Mouse (Mus musculus): ENCODE measurements around the gene Arhgef28. TPM values are rescaled to one million over a fixed set of nuclear protein-coding genes. Genes with fewer than 3 reads are reported as not detected.

Gene Arhgef28
- total RNA-seq, 4 experiments from 2014 or later: 76.5 to 97.9 (median 94.2) TPM

DNA sequence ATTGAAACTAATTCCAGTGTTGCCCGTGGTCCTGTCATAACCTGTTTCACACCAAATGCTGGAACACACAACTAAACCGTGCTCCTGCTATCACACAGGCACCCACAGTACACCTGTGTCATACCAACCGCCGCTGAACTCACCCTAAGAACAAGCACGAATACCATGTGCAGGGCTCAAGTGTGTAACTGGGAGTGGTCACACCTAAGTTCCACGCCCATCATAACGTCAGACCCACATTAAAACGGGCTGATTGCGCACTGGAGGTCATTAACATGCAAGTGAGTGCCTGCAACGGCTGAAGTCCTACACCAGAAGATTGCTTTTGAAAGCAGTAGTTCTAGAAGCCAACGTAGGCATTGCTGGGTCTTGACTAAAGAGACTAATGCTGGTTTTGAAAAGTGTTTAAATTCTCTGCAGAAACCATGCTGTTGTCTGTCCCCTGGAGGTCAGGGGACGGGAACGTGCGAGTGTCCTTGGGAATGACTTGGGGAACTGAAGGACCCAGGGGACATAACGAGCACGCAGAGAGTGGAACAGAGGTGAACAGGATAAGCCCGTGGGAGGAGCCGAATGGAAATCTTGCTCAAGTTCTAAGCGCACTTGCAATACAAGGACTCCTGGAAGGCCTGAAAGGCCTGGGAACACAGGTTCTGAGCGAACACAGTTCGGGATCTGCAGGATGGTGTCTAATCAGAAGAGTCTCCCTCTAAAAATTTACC, 22.9 kb downstream of the Arhgef28 start:
- no peak for DNase-seq (ENCODE audit: low spot score in 2 of 2)

DNA sequence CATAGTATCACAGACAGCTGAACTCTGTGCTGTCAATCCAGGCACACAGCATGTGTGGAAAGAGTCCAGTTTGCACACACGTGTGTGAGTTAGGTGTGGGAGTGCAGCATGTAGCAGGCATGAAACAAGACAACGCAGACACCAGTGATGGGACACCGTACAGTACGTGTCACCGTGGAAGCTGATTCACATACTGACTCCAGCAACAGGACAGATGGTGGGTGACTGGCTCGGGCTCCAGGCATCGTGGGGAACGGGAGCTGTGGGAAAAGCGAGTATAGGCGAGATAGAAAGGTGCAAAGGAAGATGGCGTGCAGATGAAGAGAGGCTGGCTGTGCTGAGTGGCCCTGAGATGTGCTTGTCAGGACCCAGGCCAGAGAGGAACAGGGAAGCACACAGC, 23.9 kb downstream of the Arhgef28 start:
- DNase-seq (ENCODE audit: low spot score in 2 of 2): peak in 1 of 2 experiments; percentile 49

DNA sequence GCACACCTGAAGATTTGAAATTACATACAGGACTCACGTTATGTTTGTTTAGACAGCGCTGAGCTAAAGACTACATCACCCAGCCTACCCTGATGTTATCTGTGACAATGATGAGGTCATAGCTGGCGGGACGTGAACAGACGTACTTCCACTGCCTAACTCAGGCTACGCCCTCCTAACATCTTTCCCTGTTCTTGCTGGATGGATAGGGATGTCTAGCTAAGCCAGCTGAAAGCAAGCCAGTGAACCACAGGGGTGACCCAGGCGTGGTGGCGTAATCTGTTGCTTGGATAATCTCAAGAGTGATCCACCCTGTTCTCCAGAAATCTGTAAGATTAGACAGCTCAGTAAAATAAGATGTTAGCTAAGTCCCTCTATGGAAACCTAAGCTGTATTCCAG, 25.6 kb downstream of the Arhgef28 start:
- no peak for DNase-seq (ENCODE audit: low spot score in 2 of 2)

DNA sequence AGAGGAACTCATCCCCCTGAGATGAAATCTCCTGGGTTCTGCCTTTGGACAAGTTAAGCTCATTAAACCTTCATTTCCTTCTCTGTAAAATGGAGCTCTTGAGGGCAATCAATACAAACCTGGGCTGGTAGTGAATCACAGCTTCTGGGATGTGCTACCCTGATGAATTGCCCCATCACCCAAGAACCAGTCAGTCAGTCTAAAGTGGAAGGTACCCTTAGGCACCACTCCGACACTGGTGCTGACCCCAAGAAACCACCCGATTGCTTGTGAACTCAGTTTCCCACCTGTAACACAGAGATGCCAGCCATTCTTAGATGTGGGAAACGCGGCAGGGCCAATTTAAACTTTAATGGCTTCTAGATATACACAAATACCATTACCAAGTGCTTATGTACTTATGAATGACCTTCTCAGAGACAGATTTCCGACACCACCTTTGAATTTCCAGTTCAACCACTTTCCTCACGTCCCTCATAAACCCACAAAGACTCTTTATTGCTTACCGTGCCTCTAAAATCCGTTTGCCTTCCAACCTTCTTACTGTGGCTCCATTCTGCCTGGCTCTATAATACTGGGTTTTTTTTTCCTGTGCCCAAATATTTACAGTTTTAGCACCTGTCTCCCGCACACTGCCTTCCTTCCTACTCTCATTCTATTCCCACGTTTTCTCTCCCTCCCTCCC, 30.8 kb downstream of the Arhgef28 start:
- no peak for DNase-seq (ENCODE audit: low spot score in 2 of 2)

DNA sequence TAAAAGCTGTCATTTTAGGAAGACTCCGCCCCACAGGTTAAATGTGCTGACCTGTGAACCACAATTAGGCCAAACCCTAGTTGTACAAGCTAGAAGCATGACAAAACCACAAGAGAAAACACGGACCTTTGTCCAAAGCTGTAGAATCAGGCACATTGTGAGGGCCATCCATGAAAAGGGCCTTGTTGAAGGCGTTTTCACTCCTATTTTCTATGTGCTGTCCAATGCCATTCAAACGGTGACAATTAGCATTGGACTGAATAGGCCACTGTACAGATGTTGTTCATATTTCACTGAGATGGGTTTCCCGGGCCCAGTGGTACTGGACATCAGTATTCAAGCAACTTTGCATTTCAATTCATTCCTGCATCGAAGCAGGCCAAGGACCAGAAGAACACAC, 33.2 kb downstream of the Arhgef28 start:
- no peak for DNase-seq (ENCODE audit: low spot score in 2 of 2)

DNA sequence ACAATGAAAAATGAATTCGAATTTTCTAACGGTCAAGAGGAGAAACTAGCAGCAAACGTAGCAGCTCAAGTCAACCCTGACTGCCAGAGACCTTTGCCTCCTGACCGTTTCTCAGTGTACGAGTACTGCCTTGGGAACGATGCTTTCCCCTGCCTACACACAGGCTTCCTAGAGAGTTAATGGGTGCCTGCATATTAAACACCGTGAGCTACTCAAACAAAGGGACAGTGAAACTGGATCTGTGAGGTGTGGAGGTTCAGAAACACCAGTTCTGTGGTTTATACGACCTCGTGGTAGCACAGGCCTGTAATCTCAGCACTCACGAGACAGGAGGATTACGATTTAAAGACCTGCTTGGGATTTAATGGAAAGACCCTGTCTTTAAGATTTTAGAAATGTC, 33.9 kb downstream of the Arhgef28 start:
- DNase-seq (ENCODE audit: low spot score in 2 of 2): no peak

DNA sequence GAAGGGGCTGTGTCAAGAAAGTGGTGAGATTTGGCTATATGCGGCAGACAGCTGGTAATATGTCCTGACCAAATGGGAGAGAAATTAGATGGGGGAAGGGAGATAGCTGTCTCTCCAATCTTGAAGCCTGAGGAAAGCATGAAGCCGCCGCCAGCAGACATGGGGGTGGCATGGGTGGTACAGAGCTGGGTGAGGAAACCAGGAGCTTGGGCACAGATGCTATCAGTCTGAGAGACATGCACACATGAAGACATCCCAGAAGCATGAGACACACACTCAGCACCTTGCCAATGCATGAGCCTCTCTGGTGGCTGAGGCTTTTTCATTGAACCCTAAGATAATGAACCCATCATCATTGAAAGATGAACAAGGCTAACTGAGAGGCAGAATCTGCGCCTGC, 34.5 kb downstream of the Arhgef28 start:
- peak; percentile 77 to 80 for DNase-seq (ENCODE audit: low spot score in 2 of 2)

DNA sequence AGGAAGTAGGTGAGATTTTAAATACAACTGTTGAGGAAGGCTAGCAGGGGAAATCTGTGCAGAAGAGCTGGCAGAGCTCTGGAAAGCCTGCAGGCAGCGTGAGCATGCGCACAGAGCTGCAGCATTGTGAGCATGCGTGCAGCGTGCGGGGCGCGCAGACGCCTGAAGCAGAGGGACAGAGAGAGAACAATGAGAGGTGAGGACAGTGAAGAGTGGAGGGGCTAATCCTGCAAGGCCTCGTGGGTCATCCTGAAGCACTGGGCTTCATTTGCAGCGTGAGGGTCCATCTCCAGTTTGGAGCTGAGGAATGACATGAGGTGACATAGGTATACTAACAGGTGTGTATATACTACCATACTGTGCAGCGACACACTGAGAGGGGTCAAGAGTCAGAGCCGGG, 35.0 kb downstream of the Arhgef28 start:
- peak; percentile 78 to 83 for DNase-seq (ENCODE audit: low spot score in 2 of 2)

DNA sequence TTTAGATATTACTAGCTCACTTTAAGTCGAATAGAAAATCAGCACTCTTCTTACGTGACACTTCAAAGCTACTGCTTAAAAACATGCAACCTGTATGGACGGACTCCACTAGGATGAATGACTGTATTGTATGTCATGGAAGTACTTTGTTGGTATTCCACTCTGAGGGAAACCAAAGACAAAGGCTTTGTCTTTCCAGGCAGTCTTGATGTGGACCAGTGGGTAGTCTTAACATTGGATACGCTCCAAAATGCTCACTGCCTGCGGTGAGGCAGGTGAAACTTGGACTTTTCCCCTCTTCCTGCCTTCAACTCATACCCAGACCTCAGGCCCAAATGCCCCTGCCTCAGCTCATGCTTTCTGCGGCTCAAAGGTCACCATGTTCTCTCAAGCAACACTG, 41.4 kb downstream of the Arhgef28 start:
- DNase-seq (ENCODE audit: low spot score in 2 of 2): no peak

DNA sequence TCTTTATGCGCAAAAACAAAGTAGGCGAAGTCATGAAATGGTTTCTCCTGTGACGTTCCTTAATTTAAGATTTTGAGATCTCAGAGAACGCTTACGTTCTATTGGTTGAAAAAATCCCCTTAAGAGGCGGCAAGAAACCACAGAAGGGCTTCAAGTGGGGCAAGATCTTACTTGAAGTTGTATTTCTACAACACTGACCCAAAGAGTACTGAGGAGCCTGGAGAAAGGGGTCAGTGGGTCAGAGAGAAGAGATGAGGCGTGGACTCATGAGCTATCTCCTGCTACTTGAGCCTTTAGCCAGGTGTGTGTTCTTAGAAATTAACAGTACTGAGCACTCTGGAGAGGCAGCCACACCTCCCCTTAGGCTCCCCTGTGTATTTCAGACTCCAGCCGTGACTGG, 44.7 kb downstream of the Arhgef28 start:
- DNase-seq (ENCODE audit: low spot score in 2 of 2): no peak

DNA sequence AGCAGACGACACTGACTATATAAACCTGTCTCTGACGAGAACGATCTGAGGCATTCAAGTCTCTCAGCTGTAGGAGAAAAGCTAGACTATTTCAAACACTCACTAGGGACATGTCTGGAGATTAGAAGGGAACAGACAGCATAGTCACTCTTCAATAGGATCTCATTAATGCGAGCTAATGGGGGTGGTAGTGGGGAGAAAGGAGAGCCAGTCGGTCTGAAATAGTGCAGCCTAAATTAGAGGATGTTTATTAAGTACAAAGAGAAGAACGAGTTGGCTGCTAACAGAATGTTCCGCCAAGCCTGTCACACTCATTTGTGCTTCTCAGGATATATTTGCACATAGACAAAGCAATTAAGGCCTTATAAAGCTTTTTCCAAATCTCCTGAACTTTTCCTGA, 49.6 kb downstream of the Arhgef28 start:
- peak in 1 of 2 experiments; percentile 58 for DNase-seq (ENCODE audit: low spot score in 2 of 2)

DNA sequence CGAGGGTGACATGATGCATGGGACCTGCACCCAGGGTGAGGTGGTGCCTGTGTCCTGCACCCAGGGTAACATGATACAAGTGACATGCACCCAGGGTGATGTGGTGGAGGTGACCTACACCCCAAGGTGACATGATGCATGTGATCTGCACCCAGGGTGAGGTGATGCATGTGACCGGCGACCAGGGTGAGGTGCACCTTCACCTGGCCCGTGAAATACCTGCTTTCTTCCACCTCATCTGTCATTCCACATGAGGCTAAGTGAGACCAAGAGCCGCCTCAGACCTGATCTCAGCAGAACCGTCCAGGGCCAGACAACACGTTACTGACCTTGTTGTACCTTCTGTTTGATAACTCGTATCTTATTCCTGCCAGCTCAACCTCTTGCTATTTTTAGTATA, 53.5 kb downstream of the Arhgef28 start:
- no peak for DNase-seq (ENCODE audit: low spot score in 2 of 2)

DNA sequence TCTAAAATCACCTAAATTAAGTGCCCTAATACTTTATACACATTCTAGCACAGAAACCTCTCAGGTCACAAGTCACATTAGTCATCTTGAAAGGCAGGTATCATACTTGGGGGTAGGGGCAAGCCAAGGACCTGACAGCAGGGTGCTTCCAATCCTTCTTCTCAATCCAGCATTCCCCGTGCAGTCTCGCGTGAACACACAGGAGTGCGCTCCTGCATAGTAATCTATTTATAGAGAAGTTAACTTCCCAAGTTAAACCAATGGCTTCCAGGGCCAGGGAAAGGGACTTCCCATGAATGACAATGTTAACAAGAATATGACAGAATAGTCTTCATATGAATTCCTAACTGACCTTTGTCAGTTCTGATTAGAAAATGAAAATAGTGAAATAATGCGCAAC, 58.7 kb downstream of the Arhgef28 start:
- no peak for DNase-seq (ENCODE audit: low spot score in 2 of 2)

DNA sequence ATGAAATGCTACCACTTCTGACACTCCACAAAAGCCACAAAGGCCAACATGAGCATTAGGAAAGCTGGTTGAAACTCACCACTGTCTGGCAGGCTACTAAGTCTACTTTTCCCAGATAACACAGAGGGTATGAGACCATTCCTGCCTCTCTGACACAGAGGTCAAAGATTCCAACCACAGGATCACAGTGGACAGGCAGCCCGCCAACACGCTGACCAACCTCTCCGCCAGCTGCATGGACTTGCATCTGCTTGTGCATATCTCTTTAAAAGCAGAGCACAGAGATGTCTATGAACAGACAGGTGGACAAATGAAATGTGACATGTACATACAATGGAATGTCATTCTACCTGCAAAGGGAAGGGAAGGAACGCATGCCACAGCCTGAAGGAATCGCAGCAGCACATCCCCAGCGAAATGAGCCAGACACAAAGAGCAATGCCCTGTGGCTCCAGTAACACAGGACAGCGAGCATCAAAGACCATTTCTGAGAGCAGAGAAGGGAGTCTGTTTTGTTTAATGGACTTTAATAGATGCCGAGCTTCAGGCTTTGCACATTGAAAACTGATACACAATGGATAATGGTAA, 59.6 kb downstream of the Arhgef28 start:
- no peak for DNase-seq (ENCODE audit: low spot score in 2 of 2)

DNA sequence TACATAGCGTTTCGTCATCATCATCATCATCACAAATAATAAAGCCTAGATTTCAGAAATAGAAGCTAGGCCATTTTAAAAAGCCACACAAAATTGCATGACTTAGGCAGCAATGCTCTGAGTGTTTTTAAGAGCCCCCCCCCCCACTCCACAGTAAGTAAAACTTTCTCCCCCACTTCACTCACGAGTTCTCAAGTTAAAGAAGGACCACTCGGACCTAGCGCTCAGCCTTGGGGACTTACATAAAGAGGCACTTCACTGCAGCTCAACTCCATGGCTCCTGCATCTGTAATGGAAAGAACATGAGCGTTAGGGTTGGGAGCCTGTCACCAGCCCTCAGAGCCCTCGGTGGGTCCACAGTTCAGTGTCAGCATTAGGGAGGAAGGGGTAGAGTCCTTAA, 60.9 kb downstream of the Arhgef28 start:
- no peak for DNase-seq (ENCODE audit: low spot score in 2 of 2)

DNA sequence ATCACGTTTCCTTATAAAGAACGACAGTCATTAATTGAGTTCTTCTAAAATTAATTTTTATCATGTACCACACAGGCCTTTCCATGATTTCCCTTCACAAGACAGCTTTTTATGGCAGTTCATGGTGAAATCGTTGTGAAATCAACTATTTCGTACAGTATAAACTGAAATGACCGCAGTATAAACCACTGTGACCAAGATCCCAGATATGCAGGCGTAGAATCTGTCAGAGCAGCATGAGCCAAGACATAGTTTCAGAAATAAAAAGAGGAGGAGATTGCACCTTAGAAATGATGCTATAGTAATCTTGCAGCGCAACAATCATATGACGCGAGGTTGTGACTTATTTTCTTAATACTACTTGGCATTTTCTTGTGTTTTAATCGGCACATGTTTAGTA, 63.2 kb downstream of the Arhgef28 start:
- no peak for DNase-seq (ENCODE audit: low spot score in 2 of 2)

DNA sequence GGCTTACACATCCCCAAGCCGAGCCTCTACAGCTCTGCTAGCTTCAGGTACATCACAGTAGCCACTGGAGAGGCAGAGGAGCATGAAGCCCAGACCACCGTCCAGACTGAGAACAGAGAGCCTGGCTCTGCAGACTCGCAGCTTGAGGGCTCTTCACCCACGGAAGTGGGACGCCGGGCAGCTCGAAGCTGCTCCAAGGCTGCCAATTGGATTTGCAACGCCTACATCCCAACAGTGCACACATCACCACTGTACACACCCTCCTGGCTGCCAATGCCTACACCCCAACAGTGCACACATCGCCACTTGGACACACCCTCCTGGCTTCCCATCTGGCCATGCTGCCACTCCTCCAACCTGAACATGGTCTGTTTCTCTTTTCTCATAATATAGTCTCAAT, 65.6 kb downstream of the Arhgef28 start:
- DNase-seq (ENCODE audit: low spot score in 2 of 2): no peak

DNA sequence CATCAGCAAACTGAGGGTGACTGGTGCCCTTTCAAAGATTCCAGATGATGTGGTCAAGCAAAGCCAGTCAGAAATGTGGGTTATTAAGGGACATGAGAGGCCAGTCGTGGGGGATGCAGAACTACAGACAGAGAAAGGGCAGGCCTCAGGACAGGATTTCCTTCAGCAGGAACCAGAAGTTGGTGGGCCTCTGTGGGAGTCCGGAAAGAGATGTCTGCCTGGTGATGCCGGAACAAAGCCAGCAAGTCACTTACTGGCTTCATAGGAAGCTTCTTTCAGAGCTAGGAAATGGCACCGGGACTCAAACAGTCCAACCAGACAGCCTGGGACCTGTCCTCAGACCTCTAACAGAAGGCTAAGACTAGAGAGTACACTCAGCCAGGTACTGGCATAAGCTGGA, 67.5 kb downstream of the Arhgef28 start:
- no peak for DNase-seq (ENCODE audit: low spot score in 2 of 2)

DNA sequence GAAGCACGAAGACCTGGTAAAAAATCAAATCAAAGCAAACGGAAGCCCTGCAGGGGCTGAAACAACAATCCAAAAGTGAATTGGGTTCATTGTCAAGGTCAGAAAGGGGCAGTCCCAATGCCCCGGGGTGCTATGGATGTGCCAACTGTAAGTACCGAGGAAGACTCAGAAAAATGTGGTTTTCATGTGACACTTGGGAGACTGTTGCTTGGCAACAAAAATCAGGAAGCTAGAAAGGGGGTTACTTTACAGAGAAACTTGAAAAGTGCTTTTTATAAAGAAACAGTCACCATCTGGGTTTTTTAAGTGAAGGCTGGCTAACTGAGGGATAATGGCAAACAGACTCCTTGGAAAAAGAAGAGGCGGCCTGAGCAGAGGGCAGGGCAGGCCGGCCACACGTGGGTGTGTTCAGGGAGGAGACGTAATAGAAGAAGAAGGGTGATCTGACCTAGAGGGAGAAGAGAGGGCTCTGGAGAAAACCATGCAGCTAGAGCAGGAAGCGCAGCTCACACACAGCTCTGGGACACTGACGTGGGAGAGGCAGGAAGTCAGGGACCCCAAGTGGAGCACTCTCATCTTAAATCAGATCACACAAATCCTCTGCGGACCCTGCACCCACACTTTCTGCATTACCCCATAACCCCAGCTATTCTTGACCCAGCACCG, 70.2 kb downstream of the Arhgef28 start:
- DNase-seq (ENCODE audit: low spot score in 2 of 2): no peak

DNA sequence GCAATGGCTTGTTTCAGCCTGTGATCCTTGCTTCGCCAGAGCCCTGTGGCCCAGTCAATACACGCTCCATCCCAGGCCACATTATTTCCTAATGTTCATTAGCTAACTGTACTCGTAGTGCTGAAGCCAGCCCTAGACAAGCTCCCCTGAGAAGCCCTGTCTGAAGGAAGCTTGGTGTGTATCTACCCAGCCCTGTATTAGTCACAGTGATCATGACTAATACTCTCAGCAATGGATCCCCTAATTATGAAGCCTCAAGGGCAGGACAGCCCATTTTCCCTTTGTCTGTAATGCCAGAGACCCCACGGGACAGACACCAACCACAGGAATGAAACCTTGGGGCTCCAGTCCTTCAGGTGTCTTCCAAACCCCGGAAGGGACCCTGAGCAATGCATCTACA, 73.3 kb downstream of the Arhgef28 start:
- DNase-seq (ENCODE audit: low spot score in 2 of 2): no peak

DNA sequence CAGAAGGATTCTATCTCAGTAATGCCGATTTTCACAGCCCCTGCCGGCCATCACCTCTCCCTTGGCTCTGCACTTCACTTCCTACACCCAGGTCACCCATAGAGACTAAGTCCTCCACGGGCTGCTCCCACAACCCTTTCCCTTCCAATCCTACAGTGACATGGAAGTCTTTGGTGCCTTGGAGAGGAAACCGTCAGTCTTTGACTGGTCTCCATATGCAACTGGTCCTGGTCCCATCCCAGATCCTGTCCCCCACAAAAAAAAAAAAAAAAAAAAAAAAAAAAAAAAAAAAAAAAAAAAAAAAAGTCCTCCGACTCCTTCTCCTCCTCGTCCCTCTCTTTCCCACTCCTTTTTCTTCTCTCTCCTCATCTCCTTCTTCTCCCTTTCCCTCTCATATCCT, 74.0 kb downstream of the Arhgef28 start:
- DNase-seq (ENCODE audit: low spot score in 2 of 2): no peak

DNA sequence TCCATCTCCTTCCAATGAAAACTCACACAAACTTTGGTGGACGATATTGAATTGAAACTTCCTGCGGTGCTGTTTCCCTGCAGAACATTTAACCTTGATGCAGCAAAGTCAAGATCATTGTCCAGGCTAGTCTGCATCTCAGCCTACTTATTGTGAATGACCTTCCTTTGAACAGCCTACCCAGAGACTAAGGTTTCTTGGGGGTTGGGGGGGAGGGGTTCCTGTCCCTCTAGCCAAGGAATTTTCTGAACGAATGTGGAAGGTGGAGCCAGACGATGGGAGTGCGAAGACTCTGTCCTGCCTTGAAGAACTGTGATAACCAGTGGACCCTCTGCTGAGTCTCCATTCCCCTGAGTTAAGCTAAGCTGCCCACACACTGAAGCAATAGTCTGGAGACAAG, 80.6 kb downstream of the Arhgef28 start:
- DNase-seq (ENCODE audit: low spot score in 2 of 2): no peak

Data from layer of hippocampus, adult 8-10 months (tissue).